Mouse (Mus musculus) adrenal gland, postnatal 4 days (tissue): ENCODE measurements around the gene Pdk2. TPM values are rescaled to one million over a fixed set of nuclear protein-coding genes. Genes with fewer than 3 reads are reported as not detected.
"Not testable (repeated sequence)": the region's sequence is repeated elsewhere in the genome, so short reads cannot be mapped to it uniquely, and the experiment has no call there.

Experiments used
- DNase-seq, 2 experiments: peaks; one replicate each; pipeline ENCODE4 v3.0.0; 2021 to 2022; ENCODE audit warnings: low spot score in 2 of 2, mixed read lengths in 2 of 2
- total RNA-seq, 2 experiments: library from RNA; stranded (reverse); gene quantifications; 2 replicates each; pipeline ENCODE4 v1.2.3; 2021

Pdk2 gene
- total RNA-seq, 2 experiments from 2014 or later: 59.8 to 69.3 TPM

DNA sequence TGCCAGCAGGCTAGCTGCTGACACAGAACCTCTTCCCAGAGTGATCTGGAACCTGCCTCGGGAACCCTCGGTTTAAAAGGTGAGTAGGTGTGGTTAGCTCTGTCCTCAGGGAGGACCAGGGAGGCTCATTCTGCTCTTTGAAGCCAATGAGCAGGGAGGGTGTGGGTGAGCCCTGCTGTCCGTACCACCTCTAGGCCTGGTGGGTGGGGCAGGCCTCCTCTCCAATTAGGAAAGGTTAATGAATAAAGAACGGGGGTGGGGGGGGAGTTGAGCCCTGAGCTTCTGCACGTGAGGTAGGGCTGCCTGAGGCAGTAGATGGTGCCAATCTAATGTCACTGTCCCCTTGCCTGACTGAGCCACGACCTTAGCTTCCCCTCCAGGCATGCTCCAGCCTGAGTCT is 8.2 kb downstream of the Pdk2 start:
- no peak for DNase-seq

DNA sequence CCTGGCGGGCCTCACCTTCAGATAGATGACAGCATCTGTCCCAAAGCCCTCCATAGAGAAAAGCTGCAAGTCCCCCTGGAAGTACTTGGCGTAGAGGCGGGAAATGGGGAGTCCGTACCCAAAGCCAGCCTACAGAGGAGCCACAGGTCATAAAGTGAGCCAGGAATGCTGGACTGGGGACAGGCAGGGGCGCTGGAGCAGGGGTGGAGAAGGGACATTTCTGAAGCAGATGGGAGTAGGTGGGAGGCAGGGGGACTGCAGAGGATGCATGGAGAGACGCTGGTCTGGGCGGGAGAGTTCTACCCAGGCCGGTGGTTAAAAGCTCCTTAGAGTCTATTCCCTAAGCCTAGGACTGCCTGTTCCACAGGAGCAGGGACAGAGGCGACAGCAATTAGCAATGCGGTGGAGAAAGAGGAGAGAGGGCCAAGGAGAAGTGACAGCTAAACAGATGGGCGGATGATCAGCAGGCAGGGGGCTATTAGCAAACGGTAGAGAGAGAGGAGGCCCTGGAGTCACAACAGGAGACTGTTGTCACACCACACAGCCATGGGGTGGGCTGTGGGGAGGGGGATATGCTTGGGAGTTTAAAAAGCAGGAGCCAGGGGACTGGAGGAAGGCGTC is 13.2 kb downstream of the Pdk2 start:
- DNase-seq: no peak

DNA sequence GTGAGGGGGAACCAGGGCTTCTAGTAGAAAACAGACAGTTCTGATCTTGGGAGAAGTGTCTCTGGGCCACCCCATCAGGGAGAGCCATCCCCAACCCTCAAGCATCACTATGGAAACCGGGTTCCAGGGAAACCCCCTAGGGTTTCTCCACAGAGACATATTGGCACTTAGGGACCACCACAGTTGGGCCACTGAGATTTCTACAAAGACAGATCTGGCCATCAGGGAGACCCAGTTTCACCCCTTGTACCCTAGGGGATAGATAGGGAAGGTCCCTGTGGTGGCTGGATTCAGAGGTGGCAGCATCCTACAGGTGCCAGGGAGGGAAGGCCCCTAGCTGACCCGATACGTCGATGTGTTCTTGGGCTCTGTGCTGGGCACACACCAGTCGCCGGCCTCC is 14.3 kb downstream of the Pdk2 start:
- DNase-seq: no peak

DNA sequence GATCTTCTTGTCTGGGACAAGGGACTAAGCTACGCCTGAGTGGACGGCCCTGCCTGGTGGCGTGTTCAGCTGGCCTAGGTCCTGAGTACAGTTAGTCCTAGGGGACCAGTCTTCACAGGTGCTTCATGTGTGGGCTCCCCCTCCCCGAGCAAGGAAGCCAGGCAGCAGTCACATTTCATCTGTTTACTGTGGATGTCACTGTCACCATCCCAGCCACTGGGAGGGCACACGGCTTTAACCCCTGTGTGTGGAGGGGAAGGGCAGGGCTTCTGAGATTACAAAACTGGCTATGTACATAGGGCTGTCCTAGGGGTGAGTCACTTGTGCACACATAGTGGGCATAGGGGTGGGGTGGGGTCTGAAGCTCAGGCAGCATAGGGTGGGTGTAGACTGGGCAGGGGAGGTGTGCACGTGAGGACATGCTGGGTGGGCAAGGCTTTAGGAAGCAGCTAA is 15.0 kb downstream of the Pdk2 start:
- DNase-seq: no peak

DNA sequence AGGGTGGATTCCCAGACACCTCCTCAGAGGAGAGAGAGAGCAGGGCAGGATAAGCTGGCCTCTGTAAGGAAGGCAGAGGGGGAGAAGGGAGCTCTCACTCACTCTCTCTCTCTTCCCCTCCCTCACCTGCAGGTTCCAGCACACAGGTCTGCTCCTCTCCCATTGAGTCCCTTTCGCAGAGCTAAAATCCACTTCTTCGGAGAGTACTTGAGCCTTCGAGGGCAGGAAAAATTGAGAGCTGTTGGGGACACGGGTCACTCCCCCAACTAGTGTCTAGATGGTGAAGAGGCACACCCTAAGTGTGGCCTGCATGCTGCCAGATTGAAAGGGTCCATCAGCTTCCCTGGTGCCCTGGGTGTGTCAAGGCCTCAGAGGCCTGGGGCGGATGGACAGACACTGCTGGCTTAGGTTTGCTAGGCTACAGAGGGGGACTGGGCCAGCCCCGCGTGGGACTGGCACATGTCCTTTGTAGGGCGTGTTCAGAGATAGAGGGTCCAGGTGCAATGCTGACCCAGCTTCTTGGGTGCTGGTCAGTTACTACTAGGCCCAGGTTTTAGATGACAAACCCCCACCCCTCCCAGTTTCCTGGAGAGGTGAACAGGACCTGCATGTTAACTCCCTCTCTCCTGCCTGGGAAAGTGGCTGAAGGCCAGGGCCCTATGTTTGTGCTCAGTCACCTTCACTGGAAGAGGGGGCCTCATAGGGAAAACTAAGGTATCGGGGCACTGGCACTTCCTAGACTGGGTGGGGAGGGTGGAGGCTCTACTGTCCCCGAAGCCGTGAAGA is 15.7 kb downstream of the Pdk2 start:
- DNase-seq: no peak

DNA sequence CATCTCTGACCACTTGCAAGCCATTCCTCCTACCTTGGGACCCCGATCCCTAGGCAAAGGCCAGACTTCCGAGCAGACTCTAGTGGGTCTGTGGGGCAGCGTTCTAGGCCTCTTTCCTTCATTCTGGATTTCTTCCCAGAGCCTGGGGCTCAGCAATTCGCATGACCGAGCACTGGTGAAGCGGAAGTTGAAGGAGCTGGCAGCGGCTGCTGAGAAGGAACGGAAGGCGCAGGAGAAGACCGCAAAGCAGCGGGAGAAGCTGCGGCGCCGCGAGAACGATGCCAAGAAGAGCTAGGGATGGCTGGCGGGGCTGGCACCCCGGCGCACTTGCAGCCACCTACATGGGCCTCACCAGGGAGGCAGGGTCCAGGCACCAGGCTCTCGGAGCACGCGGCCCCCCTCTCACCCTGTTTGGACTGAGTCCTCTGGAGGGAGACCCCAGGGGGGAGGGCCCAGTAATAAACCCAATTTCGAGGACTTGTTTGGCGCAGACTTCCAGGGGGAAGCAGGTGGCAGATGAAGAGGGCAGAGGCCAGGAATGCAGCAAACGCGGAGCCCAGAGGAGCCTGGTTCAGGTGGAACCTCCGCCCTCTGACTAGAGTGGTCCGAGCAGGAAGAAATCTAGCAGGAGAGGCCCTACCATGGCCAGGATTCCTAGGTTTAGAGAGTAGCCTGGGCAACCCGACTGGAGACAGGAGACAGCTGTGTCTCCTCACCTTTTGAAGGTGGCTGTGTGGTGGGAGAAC is 16.5 kb downstream of the Pdk2 start:
- DNase-seq: no peak

DNA sequence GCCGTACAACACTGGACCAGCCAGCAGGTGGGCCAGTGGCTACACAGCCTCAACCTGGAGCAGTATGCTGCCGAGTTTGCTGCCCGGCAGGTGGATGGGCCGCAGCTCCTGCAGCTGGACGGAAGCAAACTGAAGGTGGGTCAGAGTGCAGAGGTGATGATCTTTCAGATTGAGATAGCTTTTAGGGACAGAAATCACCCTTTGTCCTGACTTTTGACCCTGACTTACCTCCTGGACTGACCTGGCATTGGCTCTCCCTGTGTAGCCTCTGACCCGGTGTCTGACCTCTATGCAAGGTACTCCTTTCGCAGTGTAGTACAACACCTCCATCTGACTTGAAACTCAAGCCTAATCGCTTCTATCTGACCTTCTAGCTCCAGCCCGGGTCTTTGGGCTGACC is 17.7 kb downstream of the Pdk2 start:
- DNase-seq: no peak

DNA sequence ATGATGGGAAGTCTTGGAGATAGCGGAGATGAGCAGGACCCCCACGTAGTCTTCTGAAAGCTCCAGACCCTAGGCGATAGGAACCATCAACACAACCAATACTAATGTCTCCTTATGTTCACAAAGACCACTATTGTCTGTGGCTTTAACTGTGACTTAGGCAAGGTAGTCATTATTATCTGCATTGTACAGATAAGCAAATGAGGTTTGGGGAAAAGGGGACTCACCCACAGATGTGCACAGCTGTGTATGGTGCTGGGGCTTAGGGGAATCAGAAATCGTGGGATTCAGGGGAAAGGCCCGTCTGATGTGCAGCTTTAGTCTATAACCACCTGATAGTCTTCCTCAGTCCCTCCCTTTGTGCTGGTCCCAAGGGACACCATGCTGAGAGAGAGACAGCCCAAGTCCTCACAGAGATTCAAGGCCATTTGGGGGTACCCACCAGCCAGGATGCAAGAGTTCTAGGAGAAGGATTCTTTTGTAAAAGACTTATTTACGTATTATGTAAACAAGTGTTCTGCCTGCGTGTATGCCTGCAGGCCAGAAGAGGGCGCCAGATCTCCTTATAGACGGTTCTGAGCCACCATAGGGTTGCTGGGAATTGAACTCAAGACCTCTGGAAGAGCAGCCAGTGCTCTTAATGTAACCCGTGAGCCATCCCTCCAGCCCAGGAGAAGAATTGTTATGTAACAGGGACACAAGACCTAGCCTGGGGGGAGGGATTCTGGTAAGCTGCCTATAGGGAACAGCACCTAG is 18.7 kb downstream of the Pdk2 start:
- no peak for DNase-seq

DNA sequence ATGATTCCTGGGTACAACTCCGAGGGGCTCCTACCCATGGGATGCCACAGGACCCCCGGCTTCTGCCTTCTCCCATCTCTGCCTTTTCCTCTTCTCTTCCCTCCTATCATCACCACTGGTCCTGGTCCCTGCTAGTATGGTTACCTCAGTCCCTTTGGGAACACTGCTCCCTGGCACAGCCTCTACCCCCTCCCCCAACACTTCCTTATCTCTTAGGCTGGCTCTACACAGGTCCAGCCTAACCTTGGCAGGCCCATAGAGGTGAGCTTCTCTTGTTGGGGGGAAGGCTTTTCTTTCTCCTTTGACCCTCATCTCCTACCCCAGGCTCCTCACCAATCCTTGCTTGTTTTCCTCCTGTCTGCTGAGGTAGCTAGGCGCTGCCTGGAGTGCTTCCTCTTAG is 25.7 kb downstream of the Pdk2 start:
- DNase-seq: no peak

DNA sequence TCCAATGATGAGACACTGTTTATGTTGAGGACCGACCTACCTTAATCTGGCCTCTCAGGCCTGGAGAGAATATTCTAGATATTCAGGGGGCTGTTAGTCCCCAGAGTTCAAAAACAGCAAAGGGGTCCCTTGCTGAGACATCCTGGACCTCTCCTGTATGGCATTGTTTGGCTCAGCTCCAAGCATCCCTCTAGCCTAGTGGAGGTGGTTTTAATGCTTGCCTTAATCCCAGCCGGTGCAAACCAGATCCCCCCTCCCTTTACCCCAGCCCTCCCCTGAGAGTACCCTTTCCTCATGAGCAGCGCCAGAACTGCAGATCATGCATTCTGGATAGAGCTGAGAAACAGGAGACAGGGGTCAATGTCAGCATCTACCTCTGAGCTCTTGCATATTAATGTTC is 28.7 kb downstream of the Pdk2 start:
- DNase-seq: no peak

DNA sequence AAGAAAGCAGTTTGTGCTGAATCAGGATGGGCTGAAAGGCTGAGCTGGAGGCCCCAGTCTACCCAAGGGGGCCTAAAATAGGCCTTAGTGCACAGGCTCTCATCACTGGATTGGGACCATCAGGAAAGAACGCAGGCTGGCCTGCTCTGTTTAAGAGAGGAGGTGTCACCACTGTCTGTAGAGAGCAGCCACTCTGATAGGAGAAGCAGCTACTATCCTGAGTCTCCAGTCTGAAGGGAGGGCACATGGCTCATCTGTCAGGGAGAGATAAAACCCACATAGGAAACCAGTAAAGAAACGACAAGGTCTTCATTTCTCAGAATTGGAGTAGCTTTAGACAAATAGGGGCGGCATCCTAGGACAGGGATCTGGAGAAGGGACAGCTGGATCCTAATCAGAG is 29.1 kb downstream of the Pdk2 start:
- no peak for DNase-seq

DNA sequence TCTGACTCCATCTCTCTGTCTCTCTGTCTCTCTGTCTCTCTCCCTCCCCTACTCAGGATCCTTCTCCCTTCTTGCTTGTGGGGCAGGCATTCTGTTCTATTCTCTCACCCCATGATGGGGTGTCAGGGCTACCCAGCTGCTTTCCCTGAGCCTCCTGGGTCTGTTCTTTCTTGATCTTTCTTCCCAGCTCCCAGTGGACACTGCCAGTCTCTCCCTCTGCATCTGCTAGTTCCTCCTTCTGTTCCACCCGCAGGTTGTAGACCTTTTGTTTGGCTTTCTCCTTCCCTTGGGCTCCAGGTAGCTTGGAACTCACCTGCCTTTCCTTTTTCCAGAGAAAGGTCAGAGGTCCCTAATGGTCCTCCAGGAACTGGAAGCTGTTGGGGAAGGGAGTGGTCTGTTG is 29.7 kb downstream of the Pdk2 start:
- DNase-seq: no peak

DNA sequence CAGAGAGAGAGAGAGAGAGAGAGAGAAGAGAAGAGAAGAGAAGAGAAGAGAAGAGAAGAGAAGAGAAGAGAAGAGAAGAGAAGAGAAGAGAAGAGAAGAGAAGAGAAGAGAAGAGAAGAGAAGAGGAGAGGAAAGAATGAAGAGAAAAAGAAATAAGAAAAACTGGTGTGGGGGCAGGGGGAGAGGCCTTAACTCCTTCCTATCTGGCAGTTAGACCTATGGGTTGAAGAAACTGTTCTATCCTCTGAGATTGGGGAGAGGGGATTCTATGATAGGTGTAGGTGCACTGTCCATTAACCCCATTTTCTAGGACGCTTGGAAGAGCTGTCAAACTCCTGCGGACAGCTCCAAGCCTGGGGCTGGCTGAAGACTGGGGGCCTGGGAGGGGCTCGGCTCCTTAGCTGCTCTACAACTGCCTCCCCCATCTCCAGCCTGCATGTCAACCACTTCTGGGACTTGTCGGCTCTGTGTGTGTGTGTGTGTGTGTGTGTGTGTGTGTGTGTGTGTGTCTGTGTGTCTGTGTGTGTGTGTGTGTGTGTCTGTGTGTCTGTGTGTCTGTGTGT is 30.2 kb downstream of the Pdk2 start:
- DNase-seq: not testable (repeated sequence)

DNA sequence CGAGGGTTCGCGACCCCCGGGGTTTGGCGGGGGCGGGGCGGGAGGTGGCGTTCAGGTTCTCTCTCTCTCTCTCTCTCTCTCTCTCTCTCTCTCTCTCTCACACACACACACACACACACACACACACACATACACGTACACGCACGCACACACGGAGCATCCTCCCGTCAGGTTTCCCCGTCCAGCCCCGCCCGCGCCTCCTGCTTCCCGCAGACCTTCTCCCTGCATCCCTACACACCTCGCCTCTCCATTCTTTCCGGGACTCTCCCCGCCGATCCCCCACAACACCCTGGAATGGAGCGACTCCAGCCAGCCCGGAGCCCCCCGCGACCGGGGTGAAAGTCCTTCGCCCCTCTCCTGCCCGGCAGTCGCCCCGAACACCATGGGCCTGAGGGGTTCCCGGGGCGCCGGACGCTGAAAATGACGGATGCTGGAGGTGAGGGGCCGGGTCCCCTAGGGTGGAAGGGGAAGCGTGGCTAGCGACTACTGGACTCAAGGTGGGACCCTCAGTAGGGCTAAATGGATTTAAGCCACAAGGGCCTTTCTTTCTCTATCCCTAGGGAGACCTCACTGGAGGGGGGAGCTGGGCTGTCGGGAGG is 30.9 kb downstream of the Pdk2 start:
- no peak for DNase-seq

DNA sequence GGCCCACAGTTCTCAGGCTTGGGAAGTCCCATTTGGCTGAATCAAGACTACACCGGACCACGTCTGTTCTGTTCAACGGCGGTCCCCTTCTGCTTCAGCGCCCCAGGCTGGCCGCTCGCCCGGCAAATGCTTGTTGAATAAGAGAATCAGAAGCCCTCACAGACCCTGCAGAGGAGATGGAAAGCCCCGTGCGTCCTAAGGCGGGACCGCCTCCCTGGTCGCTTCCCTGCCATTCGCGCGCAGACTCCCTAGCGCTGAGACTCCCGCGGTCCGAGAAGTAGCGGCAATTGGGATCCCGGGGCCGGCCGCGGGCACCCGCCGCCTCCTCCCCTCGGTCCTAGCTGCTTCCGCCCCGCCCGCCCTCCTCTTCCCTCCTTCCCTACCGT is 31.5 kb downstream of the Pdk2 start, which contains the start of gene Samd14:
Gene Samd14, plus strand, starts transcription at position 251 of the 386 bp plus-strand sequence.
- DNase-seq: peak in 1 of 2 experiments; percentile 37

DNA sequence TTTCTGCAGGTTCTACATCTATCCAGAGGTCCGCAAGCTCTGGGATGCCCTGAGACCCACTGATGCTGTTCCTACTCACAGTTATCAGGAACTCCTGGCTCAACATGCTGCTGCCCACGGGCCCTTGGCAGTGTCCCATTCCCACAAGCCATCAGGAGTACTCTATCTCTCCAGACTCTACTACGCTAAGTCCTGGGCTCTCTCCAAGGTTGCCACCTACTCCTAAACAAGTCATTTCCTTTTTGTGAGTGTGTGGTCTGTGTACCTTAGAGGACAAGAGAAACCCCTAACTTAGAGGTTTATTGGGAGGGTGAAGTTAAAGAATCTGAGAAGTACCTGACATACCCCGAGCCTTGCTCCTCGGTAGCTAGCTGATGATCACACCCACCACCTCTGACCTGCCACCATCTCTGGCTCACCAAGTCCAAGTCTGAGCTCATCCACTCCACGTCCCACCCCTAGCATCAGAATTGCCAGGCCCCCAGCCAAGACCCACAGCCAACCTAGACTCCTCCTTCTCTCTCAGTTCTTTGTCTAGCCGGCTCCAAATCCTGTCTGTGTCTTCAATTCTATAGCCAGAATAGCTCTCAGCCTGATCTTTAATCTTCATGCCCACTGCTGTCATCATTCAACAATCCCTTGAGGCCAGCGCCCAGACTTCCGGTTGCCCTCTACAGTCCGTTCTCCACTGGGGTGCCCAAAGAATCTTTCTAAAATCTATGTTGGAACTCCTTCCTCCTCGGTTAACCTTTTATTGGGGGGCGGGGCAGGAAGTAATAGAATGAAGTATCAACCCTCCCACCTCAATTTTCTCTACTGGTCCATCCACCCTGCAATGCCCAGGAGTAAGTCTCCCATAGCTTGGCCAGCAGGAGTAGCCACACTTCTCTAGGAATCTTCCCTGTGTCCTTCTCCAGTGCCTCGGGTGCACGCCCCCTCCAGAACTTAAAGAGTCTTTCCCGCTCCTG is 32.2 kb downstream of the Pdk2 start:
- DNase-seq: no peak

DNA sequence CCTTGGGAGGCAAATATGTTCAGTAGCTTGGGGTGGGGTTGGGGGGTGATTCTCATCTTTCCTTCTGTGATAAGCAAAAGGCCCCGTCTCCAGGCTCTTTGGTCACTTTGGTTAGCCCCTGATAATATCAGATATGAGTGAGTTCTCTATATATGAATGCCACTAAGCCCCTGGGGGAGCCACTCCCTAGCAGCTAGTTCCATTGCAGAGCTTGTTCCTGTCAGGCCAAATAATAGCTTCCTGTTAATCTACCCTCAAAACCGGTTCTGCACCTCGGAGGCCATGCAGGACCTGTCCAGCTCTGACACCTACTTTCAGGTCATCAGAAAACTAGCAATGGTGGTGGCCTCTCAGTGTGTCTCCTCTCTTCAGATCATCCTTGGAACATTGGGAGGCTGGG is 33.7 kb downstream of the Pdk2 start:
- no peak for DNase-seq

DNA sequence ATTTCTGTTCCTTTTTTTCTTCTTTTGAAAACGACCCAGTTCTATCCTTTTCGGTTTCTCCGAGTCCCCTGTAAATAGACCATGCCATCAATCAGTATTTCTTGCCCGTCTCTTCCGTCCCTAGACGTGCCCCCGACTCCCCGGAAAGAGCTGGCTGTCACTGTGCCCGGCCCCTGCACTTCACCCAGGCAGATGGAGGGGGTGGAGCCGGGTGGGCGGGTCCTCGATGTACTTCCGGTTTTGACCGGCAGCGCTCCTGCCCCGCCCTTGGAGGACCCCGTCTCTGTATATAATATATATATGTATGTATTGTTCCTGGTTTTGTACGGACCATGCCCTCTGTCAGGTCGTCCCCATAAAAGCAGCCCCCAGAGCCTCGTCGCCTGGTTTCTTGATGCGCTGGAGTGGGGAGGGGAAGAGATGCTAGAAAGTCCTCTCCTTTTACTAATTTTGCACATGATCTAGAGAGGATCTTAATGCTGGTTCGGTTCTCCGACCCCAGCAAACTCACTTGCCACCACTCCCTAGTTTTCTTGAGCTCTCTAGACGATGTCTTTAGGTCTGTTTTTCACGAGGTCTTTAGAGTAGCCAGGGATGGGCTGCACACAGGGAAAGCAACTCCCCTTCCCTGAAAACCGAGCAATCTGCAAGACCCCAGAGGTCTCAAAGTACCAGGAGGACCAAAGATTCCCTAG is 34.5 kb downstream of the Pdk2 start:
- peak; percentile 63 to 73 for DNase-seq

DNA sequence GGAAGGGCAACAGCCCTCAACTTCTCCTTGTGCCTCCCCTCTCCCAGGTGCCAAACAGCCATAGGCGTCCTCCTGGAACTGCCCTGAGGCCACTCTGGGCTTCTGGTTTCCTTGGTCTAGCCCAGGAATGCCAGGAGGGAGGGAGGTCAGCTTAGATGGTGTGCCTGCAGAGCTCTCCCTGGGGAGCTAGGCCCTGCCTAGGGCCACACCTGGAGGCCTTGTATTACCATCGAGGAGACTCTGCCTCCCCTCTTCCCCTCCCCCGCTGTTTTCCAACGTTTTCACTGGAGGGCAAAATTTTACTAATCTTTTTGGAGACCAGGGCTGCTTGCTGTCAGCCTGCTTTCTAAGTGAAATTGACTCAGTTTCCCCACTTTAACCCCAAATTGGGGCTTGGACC is 35.1 kb downstream of the Pdk2 start:
- no peak for DNase-seq
